Mouse (Mus musculus) naive thymus-derived CD4-positive, alpha-beta T cell, adult 2 months (primary cell): ENCODE data around the gene Adgrv1.

Source experiments
- DNase-seq: peaks from one replicate; pipeline ENCODE4 v3.0.0-alpha.2; 2011; ENCODE audit warnings: low read depth

Gene Adgrv1

GRCm38 (mm10) chr13:81136652-81137422 is 496.1 kb downstream of the Adgrv1 start:
- DNase-seq: no peak

GRCm38 (mm10) chr13:81135953-81136352 is 497.0 kb downstream of the Adgrv1 start:
- no peak for DNase-seq

DNA sequence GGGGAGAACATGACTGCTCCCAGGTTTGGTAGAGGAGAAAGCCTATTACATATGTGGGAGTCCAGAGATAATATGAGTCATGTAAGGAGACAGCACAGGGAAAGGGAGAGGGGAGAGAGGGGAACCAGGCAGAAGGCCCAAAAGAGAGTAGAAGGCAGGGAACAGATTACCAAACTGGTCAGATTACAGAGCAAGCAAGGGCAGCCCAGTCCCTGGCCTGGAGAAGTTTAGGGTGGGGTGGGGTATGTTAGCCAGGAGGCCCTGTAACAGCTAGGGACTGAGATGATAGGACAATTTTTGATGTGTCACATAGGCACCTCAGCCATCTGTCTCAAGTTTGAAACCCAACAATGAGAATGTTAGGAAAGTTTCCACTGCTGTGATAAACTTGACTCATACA is 498.5 kb downstream of the Adgrv1 start:
- DNase-seq: no peak

GRCm38 (mm10) chr13:81133336-81133735 is 499.6 kb downstream of the Adgrv1 start:
- DNase-seq: no peak

GRCm38 (mm10) chr13:81132691-81133090 is 500.3 kb downstream of the Adgrv1 start:
- DNase-seq: no peak

DNA sequence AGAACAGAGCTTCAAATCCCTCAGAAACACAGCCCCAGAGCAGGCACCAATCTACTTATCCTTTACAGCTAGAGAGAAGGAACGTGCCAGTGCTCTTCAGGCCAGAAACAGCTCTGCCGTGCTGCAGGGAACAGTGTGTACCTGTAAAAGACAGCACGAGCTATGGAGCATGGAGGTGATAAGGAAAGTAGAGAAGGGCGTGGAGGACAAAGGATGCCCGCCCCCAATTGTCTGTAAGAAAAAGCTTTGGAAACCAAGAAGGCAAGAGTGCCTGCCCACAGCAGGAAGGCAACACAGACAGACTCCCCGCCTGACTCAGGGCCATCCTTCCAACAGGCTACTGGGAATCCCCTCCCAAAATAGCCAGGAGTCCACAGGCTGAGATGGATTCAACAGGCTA is 501.1 kb downstream of the Adgrv1 start:
- no peak for DNase-seq

DNA sequence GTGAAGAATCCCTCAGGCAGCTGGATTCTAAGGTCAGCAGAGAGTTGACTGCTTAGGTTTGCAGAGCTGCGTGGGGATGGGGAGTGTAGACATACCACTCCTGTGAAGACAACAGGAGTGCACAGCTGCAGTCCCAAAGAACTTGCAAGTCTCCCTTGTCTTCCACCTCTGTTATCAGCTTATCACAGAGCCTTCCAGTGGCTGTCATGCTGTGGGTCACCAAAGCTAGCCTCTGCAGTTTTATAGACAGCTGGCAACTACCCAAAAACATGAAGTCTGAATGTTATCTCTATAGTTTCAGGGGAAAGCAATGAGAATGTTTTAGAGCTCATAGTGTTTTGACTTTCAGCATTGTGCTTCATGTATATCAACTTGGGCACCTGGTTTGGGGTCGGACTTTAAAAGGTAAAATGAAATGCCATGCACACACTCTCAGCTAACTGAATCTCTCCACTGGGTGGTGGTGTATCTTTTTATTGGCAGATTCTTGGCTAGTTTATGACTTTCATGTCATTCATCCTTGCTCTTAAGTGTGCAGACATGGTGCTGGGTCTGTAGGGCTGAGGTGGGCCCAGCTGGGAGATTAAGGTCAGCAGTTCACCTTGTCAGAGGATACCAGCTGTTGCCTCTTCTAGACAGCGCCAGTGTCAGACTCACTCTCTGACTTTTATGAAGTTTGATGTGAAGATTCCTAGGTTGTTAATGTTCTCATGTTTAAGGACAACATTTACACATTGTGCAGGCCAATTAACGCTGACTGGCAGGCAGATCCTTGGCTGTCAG is 502.0 kb downstream of the Adgrv1 start:
- no peak for DNase-seq

- no peak for DNase-seq
These were observed 507.1 kb downstream of the Adgrv1 start for GRCm38 (mm10) chr13:81125846-81126245.

DNA sequence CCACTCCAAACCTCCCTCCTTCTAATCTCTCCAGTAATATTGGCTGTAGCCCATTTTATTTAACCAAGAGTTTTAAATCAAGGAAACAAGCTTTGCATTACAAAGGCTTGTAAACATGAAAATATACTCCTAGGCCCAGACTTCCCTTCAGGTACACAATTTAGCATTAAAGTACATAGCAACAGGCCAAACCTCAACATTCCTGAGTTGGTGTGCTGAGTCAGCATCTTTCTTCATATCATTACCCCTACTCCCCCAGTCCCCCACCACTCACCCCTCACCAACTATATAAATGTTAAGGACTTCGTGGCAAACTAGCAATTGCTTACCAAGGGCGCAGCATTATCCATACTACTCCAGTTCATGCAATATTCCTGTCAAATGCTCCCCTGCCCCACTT is 510.7 kb downstream of the Adgrv1 start:
- no peak for DNase-seq

- DNase-seq: no peak
These were observed 522.5 kb downstream of the Adgrv1 start for GRCm38 (mm10) chr13:81110479-81110878.

- no peak for DNase-seq
These were observed 523.3 kb downstream of the Adgrv1 start for GRCm38 (mm10) chr13:81109676-81110075.

GRCm38 (mm10) chr13:81108526-81109302 is 524.2 kb downstream of the Adgrv1 start:
- DNase-seq: no peak

DNA sequence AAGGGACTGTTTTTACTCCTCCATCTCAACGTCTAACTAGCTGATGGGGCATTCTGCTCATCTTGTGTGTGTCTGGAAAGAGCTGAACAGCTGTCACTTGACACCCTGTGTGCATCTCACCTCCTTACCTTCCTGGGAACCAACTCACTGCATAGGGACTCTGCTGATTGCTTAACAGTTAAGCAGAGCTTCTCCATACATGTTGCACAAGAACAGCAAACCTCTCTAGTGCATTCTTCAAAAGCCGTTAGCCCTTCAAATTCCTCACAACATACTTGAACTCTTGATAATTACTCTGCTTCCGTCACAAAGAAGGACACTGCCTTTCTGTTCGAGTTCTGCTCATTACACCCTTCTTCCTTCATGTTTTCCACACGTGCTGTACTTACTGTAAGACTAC is 525.5 kb downstream of the Adgrv1 start:
- DNase-seq: no peak

GRCm38 (mm10) chr13:81103794-81104193 is 529.2 kb downstream of the Adgrv1 start:
- DNase-seq: no peak

GRCm38 (mm10) chr13:81096424-81096823 is 536.5 kb downstream of the Adgrv1 start:
- no peak for DNase-seq

DNA sequence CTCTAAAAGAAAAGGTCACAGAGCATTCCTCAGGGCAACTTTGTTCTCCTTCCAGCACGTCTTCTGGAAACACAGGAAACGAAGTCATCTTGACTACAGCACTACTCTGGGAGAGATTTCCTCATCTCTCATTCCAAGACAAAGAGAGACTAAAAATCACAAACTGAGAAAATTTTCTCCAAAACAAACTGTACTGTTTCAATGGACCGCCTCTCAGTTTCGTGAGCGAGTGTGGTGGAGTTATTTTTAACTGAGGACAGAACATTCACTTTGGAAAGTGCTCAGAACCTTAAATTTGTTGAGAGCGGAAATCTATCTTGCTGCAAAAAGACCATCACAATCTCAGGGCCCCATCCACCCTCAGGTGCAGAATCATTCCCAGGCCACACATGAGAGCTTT is 538.4 kb downstream of the Adgrv1 start:
- no peak for DNase-seq

DNA sequence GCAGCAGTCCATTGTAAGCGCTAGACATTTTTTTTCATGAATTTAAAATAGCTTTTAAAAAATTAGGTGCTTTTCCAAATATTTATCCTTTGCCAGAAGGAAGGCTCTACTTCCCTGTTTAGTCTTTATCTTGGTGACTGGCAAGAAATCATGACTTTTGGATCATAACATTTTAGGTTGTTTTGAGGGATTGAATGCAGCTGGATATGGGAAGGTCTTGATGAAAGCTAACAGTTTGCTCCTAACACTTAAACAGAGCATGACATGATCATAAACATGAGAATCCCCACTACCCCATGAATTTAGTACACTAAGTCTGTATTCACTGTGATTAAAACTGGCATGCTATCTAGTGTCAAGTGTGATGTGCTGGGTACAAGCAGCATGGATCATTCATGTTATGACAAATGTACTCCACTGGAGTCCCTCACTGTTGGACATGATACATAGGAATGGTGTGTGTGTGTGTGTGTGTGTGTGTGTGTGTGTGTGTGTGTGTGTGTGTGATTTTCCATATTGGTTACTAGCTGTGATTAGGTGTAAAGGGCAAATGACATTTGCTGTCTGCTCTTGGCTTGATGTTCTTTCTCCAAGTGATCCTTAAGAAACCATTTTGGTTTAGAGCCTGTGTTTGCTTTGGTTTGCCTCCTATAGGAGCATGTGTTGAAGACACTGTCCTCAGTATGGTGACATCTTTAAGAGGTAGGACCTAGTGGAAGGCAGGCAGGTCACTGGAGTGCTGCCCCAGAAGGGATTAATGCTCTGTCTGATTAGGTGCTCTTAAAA is 542.7 kb downstream of the Adgrv1 start:
- DNase-seq: no peak

DNA sequence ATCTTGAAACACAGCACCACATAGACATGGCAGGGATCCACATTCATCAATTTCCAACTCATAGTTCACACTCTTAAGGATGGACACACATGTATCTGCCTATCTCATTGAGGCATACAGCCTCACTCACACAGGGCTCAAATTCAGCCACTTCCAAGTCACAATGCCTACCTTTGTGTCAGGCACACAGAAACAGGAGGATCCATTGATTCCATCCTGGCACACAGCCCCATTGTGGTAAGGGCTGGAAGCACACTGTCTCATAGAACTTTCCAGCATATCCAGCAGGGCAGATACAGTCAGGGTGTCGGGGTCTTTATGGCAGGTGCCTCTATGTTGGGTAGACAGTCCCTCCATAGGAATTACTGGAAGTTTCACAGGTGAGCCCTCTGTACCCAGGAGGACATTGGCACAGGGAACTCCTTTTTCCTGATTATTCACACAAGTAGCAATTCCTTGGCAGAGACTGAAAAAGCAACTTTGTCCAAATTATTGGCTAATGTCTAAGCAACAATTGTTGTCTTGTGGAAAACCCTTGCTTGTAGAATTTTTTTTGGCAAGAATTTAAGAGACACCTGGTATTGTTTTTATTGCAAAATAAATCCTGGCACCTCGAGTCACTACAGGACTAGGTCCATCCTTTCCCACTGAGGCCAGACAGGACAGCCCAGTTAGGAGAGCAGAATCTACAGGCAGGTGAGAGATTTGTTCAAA is 545.8 kb downstream of the Adgrv1 start:
- no peak for DNase-seq

DNA sequence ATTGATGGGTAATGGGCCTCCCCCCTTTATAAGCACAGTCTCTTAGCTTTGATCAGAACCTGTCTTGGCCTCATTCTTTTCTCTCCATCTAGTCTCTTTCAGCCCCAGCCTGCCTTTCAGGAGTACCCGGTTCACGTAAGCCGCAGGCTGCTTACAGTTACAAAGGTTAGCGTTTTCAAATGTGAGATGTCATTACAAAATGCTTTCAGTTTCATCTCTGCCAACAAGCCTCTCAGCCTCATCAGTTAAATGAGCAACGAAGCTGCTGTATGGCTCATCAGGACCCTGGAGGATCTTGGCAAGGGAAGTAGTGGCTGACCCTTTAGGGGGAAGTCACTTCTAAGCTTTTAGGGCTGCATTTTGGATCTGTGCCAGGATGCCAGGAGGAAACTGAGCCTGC is 560.7 kb downstream of the Adgrv1 start:
- DNase-seq: no peak

DNA sequence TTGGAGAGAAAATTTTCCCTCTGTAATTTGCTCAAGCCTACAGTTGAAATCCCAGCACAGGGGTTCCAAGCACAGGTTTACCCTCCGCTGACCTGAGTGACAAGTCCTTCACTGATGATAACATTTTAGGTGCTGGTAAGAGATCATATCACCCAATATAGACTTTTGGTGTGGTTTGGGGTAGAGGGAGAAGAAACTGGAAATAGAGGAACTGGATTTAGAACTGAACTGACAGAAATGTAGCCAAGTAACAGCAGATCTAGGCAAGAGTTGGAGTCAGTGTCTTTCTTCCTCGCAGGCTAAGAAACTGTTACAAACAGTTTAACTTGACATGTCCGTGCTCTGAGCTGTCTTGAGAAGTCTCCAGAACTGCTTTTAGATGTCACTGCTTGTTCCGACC is 581.5 kb downstream of the Adgrv1 start:
- no peak for DNase-seq

- DNase-seq: no peak
These were observed 582.0 kb downstream of the Adgrv1 start for GRCm38 (mm10) chr13:81050911-81051310.
